Comparison of ENCODE assay signal across 10 mouse cellular contexts in genomic region chr16:50293502-50294228, GRCm38 (mm10).
DNase-seq lines count a peak whose midpoint lies in the region; ATAC-seq and TF ChIP-seq lines count a peak whose summit lies in the region.
"Had no signal": no experiment of that assay in that cellular context is flagged by ENCODE, and none has a peak within 500 bp of the region (broad histone marks: within the 10 kb centered on the region; RNA-seq: fewer than 3 reads in every experiment).

No protein-coding gene starts in this region.

- ATAC-seq in forebrain, embryonic 13.5 days = 0 out of 2 replicates have a peak, but pooled peaks have one; percentile 43
- no peak for ATAC-seq in liver, postnatal 0 days
- no peak for ATAC-seq in liver, embryonic 11.5 days (replicated peaks; ENCODE audit: low FRiP score)

- H3K4me2 ChIP-seq in forebrain, embryonic 13.5 days = no peak overlapping the region
- H3K4me2 ChIP-seq in liver, postnatal 0 days (ENCODE audit: low read depth, low read length) = no peak overlapping the region
- no peak overlapping the region for H3K4me2 ChIP-seq in liver, embryonic 11.5 days
- H3K4me2 ChIP-seq: liver, embryonic 15.5 days had no signal

- no peak overlapping the region for H3K4me3 ChIP-seq in forebrain, embryonic 13.5 days
- H3K4me3 ChIP-seq in forebrain, embryonic 10.5 days = no peak overlapping the region
- H3K4me3 ChIP-seq in liver, postnatal 0 days (ENCODE audit: low read depth, low read length) = no peak overlapping the region
- H3K4me3 ChIP-seq in liver, embryonic 11.5 days (ENCODE audit: low read depth, low read length) = no peak overlapping the region
- H3K4me3 ChIP-seq: liver, embryonic 15.5 days had no signal

- no peaks in the 10 kb centered on the region for H3K9me3 ChIP-seq in forebrain, embryonic 13.5 days (replicated peaks)
- no peaks in the 10 kb centered on the region for H3K9me3 ChIP-seq in forebrain, embryonic 10.5 days
- H3K9me3 ChIP-seq in liver, postnatal 0 days (ENCODE audit: low read length) = no peaks in the 10 kb centered on the region
- no peaks in the 10 kb centered on the region for H3K9me3 ChIP-seq in liver, embryonic 11.5 days (ENCODE audit: control insufficient read depth, low read length)
- H3K9me3 ChIP-seq: liver, embryonic 15.5 days had no signal

- H3K27ac ChIP-seq in forebrain, embryonic 13.5 days = no peak overlapping the region
- no peak overlapping the region for H3K27ac ChIP-seq in forebrain, embryonic 10.5 days
- H3K27ac ChIP-seq in liver, postnatal 0 days (ENCODE audit: low read depth) = no peak overlapping the region
- no peak overlapping the region for H3K27ac ChIP-seq in liver, embryonic 11.5 days (ENCODE audit: low read depth, low read length)
- H3K27ac ChIP-seq: liver, embryonic 15.5 days had no signal

- H3K27me3 ChIP-seq in forebrain, embryonic 13.5 days = no peaks in the 10 kb centered on the region
- H3K27me3 ChIP-seq in forebrain, embryonic 10.5 days (ENCODE audit: poor library complexity, severe bottlenecking) = no peaks in the 10 kb centered on the region
- H3K27me3 ChIP-seq in liver, postnatal 0 days (ENCODE audit: insufficient read depth, low read length) = no peaks in the 10 kb centered on the region
- H3K27me3 ChIP-seq in liver, embryonic 11.5 days (replicated peaks; ENCODE audit: control insufficient read depth, insufficient read depth, low read length) = no peaks in the 10 kb centered on the region
- H3K27me3 ChIP-seq: liver, embryonic 15.5 days had no signal

- WGBS in forebrain, embryonic 13.5 days = 74% methylated on average over 4 of the region's 4 CpGs
- 89% methylated on average over 4 of the region's 4 CpGs for WGBS in forebrain, embryonic 10.5 days
- 68% methylated on average over 4 of the region's 4 CpGs for WGBS in liver, postnatal 0 days (ENCODE audit: insufficient replicate concordance)
- WGBS in liver, embryonic 11.5 days = 78% methylated on average over 4 of the region's 4 CpGs

- TF ChIP-seq CTCF in liver, postnatal 0 days (IDR thresholded peaks at IDR 0.05; ENCODE audit: low read depth) = peak; percentile 39

- no peak overlapping the region for H3K9ac ChIP-seq in forebrain, embryonic 13.5 days
- no peak overlapping the region for H3K9ac ChIP-seq in liver, postnatal 0 days (replicated peaks)
- H3K9ac ChIP-seq in liver, embryonic 11.5 days (ENCODE audit: low read depth, low read length) = no peak overlapping the region
- H3K9ac ChIP-seq: liver, embryonic 15.5 days had no signal

- H3K36me3 ChIP-seq in forebrain, embryonic 13.5 days (ENCODE audit: poor library complexity, severe bottlenecking) = no peaks in the 10 kb centered on the region
- H3K36me3 ChIP-seq in forebrain, embryonic 10.5 days (replicated peaks) = no peaks in the 10 kb centered on the region
- H3K36me3 ChIP-seq in liver, postnatal 0 days (replicated peaks; ENCODE audit: insufficient read depth, low read length) = no peaks in the 10 kb centered on the region
- no peaks in the 10 kb centered on the region for H3K36me3 ChIP-seq in liver, embryonic 11.5 days (ENCODE audit: control insufficient read depth, insufficient read depth, low read length)
- H3K36me3 ChIP-seq: liver, embryonic 15.5 days had no signal

- DNase-seq in forebrain, embryonic 10.5 days (ENCODE audit: extremely low spot score, low spot score) = no peak
- DNase-seq in liver, postnatal 0 days = no peak
- no peak for DNase-seq in liver, embryonic 11.5 days (ENCODE audit: low spot score)
- DNase-seq in MN1 (ENCODE audit: low spot score) = peak; percentile 8
- DNase-seq in lung, postnatal 36 days = peak; percentile 45
- no peak for DNase-seq in yolk sac, embryonic 10.5 days (ENCODE audit: low spot score)
- DNase-seq in urinary bladder, postnatal 14 days (ENCODE audit: low spot score) = no peak
- DNase-seq: kidney, adult 18-20 months had no signal

- no peaks in the 10 kb centered on the region for H3K4me1 ChIP-seq in forebrain, embryonic 13.5 days
- no peaks in the 10 kb centered on the region for H3K4me1 ChIP-seq in forebrain, embryonic 10.5 days
- no peaks in the 10 kb centered on the region for H3K4me1 ChIP-seq in liver, postnatal 0 days (ENCODE audit: insufficient read depth)
- no peaks in the 10 kb centered on the region for H3K4me1 ChIP-seq in liver, embryonic 11.5 days (replicated peaks; ENCODE audit: control insufficient read depth, insufficient read depth, low read length)
- H3K4me1 ChIP-seq: liver, embryonic 15.5 days had no signal

- no peak for TF ChIP-seq EP300 in liver, postnatal 0 days (IDR thresholded peaks at IDR 0.05; ENCODE audit: low read depth)

Comparison
In these comparisons a context has a peak if more than half of its experiments do, and no peak if none do; other contexts are left out.
1. DNase-seq: peak in MN1 (single experiment) and lung, postnatal 36 days (single experiment); none in forebrain, embryonic 10.5 days (single experiment), liver, postnatal 0 days (single experiment), liver, embryonic 11.5 days (single experiment), yolk sac, embryonic 10.5 days (single experiment) and urinary bladder, postnatal 14 days (single experiment).